21 mouse cellular contexts compared by ENCODE assay signal in the genomic region with DNA sequence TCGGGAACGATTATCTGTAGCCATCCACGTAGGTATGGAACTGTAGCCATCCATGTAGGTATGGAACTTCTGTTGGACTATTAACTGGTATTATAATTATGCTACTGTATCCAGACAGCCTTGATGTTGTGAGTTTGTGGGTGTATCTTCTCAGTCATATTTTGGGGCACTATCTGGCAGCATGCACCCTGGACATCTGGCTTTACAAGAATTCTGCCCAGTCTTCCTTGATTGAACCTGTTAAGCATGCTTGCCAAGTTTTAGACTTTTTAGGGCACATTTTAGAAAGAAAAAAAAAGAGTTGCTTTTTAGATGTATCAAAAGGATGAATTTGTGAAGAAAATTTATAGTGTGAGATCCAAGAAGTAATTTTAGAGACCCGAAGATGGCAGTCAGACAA.
"Had no signal": no experiment of that assay in that cellular context is flagged by ENCODE, and none has a peak within 500 bp of the region (broad histone marks: within the 10 kb centered on the region; RNA-seq: fewer than 3 reads in every experiment).

No protein-coding gene starts in this region.

- DNase-seq: kidney, adult 2 months; kidney, postnatal 25 days; layer of hippocampus, postnatal 36 days; liver, postnatal 0 days; lung, embryonic 14.5 days; thymus, adult 2 months; thymus, postnatal 14 days; thymus, postnatal 4 days had no signal

- H3K36me3 ChIP-seq: limb, embryonic 12.5 days; limb, embryonic 15.5 days; midbrain, embryonic 12.5 days; neural tube, embryonic 13.5 days had no signal

- H3K9ac ChIP-seq: limb, embryonic 12.5 days; limb, embryonic 15.5 days; liver, embryonic 14.5 days; liver, postnatal 0 days; lung, embryonic 14.5 days; midbrain, embryonic 12.5 days; neural tube, embryonic 13.5 days had no signal

- H3K4me3 ChIP-seq: layer of hippocampus, adult 2 months; limb, embryonic 12.5 days; limb, embryonic 15.5 days; midbrain, embryonic 12.5 days; myocyte; neural tube, embryonic 13.5 days had no signal

- H3K9me3 ChIP-seq: limb, embryonic 12.5 days; limb, embryonic 15.5 days; midbrain, embryonic 12.5 days; neural tube, embryonic 13.5 days had no signal

- H3K4me2 ChIP-seq: limb, embryonic 12.5 days; limb, embryonic 15.5 days; liver, embryonic 11.5 days; lung, embryonic 14.5 days; midbrain, embryonic 12.5 days; neural tube, embryonic 13.5 days had no signal

- H3K4me1 ChIP-seq: limb, embryonic 12.5 days; limb, embryonic 15.5 days; midbrain, embryonic 12.5 days; neural tube, embryonic 13.5 days had no signal

- H3K27me3 ChIP-seq: limb, embryonic 12.5 days; limb, embryonic 15.5 days; midbrain, embryonic 12.5 days; neural tube, embryonic 13.5 days had no signal

- H3K27ac ChIP-seq: kidney, postnatal 0 days; layer of hippocampus, adult 2 months; limb, embryonic 12.5 days; limb, embryonic 15.5 days; liver, embryonic 14.5 days; macrophage; midbrain, embryonic 12.5 days; neural tube, embryonic 13.5 days had no signal

- ATAC-seq: intestine, postnatal 0 days; liver, postnatal 0 days; lung, postnatal 0 days; midbrain, embryonic 16.5 days had no signal
